Mouse (Mus musculus) cerebral cortex, adult 2 months (tissue): Measurements from ENCODE around the gene Tlk2.

Experiments
- WGBS: fragments of 180-500 bp; shearing (Covaris S2); methylation state at CpG from one replicate; pipeline ENCODE4 v1.1.7; 2018; 5-methylcytosine and 5-hydroxymethylcytosine counted together

Tlk2 gene

DNA sequence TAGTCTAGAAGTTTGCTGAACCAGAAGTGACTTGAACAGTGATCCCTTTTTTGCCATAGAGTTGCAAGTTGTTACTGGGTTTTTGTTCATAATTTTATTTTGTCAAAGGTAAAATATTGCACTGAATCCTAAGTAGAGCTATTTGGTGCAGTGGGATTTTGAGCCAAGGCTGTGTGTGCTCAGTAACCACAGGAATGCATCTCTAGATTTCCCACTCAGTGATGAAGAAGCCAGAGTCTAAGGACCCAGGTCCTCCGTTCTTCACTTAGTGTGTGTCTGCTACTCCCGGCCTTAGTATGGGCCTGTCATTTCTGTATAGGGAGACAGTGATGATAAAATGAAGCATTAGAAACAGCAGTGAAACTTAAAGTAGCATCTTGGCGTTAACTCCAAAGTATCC is 86.4 kb downstream of the Tlk2 start:
- 96% methylated on average over 3 of the region's 3 CpGs for WGBS

DNA sequence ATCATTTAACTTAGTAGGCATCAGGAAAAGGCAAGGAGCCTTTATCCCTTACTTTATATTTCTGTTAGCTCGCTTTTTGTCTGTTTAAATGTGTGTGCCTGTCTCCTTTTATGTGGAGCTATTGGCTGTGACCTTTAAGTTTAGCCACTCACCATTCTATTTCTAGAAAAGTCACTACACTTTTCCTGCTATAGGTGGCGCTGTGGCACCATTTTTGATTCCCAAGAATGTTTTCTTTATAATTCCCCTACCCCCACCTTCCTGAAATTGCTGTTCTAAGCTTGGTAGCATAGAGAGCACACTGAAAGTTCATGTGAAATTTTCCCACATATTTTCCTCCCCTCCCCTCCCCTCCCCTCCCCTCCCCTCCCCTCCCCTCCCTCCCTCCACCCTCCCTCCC is 91.5 kb downstream of the Tlk2 start:
- WGBS: 15% methylated on average over 2 of the region's 2 CpGs

DNA sequence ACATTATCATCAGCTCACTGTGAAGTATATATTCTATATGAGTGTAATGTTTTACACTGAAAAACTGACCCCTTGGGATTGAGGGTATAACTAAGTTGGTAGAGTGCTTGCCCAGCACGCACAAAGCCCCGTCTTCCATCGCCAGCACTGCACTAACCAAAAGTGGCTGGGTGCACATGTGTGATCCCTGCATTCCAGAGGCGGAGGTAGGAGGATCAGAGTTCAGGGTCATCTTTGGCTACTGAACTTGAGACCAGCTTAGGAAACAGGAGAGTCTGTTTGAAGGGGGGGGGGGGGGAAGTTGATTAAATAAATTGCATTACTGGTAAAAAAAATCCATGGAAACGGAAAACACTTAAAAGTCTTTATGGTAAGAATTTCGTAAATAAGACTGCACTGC is 101.8 kb downstream of the Tlk2 start:
- whole genome bisulfite sequencing: 93% methylated on average over 6 of the region's 6 CpGs

DNA sequence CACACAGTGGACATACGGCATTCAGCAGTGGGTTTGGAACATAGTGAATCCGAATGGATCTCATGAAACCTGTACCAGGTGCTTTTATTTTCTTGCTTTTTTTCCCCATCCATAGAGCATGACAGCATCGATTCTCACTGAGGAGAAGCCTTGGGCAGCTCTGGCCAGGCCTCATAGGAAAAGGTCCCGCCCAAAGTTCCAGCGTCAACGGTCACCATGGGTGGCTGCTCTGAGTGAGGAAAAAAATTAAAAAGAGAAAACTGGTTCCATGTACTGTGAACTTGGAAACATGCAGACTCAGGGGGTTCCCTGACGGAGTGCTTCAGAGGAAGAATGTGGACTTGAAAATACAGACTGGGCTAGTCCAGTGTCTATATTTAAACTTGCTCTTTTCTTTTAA is 102.7 kb downstream of the Tlk2 start:
- WGBS: 80% methylated on average over 7 of the region's 7 CpGs

DNA sequence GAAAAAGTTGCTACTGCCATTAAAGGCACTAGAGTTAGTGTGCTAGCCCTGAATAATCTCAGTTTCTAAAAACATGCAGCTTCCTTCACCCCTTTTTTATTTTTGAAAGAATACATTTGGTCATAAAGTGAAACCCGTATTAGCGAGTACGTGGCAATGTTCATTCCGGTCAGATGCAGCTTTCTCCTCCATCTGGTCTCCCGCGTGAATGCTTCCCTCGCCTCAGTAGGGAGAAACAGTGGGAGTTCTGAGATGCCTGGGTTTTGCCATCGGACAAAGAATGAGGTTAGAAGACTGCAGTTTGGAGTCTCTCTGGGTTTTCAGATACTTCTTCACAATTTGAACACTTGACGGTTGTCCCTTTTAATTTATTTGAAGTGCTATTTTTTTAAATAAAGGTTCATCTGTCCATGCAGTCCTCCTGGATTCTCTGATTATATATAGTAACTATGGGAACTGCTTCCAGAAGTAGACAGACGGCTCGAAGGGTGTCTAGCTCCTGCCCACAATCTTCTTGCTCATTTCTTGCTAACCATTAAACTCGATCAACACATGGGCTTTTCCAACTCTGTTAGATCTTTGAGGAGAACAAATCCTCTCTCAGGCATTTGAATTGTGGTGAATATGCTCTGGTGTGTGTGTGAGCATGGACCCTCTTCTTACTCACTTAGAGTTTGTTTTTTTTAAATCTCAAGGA is 103.3 kb downstream of the Tlk2 start:
- 51% methylated on average over 12 of the region's 12 CpGs for WGBS

DNA sequence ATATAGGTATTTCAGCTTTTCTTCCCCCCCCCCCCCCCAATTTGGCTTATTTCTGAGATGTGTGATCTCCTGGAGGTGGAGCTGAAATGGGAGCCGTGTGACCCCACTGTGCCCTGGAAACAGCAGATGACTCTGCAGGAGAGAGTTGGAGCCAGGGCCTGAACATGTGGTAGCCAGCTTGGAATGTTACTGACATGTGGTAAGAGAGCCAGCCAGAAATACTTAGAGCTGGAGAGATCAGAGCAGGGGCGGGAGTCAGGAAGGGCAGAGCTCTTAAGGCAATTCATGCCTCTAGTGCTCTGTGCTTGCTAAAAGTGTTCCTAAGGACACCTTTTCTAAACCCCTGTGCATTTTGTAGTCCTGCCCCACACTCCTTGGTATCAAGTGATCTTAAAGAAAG is 103.9 kb downstream of the Tlk2 start:
- 59% methylated on average over 2 of the region's 2 CpGs for WGBS

DNA sequence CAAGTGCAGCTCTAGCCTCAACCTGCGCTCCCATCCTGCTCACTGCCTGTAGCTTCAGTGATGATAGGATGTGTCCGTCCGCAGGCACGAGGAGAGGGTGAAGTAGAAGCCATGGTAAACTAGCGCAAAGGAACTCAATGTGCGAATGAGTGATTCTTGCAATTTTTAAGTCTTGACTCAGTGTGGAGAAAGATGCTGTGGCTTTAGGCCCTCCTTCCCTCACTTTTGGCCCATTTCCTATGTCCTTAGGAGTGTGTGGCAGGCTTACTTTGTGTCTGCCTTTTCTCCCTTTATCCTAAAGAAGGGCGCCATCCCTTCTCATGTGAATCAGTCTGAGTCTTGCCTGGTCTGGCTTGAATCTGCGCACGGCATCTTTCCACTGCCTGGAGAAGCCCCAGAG is 104.4 kb downstream of the Tlk2 start:
- WGBS: 88% methylated on average over 9 of the region's 9 CpGs

DNA sequence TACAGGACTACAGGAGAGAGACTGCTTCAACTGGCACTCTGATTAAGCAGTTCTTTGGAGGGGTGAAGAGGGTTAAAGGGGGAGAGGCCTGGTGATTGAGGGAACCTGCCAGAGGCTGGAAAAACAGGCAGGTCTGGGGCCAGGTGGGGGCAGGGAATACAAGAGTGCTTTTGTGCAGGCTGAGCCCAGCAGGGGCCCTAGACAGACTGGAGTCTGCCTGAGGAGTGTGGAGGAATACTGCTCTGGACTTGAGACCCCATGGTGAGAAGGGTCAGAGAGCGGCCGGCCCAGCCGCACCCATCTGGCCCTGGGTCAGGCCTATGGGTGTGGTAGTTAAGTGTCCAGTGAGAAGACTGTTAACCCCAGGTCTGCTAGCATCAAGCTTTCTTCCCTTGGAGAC is 107.1 kb downstream of the Tlk2 start:
- 67% methylated on average over 3 of the region's 3 CpGs for WGBS

DNA sequence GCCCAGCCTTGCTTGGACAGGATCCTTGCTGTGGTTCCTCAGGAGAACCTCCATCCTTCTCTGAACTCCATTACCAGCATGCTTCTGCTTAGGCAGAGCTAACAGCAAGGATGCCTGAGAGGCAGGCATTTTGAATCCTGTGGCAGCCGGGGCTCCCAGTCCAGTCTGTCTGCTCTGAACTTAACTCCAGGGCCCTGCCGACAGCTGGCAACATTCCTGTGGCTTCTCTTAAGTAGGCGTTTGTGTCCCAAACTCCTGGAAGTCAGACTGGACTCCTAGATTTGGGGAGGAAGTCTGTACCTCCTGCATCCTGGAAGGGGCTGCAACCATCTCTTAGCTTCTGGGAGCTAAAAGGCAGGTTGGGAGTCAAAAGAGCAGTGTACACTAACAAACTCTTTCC is 110.8 kb downstream of the Tlk2 start:
- 68% methylated on average over 3 of the region's 3 CpGs for WGBS

DNA sequence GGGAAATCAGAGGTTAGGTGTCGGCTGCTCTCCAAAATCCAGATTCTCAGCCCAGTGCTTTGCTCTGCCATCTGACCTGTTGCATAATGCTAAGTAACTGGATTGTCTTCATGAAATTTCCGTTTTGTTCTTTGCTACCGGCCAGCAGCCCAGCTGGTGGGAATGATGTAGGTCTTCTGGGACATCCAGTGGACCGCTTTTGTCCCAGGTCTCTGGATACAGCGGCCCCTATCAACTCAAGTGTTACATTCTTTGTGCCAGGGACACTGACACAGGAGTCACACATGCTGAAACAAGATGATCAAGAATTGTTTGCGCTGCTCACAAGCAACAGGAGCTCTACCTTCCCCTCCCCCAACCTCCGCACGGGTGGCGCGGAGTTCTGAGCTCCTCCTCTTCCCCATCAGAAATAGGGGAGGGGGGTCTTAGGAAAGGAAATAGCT is 113.1 kb downstream of the Tlk2 start:
- WGBS: 26% methylated on average over 10 of the region's 10 CpGs

DNA sequence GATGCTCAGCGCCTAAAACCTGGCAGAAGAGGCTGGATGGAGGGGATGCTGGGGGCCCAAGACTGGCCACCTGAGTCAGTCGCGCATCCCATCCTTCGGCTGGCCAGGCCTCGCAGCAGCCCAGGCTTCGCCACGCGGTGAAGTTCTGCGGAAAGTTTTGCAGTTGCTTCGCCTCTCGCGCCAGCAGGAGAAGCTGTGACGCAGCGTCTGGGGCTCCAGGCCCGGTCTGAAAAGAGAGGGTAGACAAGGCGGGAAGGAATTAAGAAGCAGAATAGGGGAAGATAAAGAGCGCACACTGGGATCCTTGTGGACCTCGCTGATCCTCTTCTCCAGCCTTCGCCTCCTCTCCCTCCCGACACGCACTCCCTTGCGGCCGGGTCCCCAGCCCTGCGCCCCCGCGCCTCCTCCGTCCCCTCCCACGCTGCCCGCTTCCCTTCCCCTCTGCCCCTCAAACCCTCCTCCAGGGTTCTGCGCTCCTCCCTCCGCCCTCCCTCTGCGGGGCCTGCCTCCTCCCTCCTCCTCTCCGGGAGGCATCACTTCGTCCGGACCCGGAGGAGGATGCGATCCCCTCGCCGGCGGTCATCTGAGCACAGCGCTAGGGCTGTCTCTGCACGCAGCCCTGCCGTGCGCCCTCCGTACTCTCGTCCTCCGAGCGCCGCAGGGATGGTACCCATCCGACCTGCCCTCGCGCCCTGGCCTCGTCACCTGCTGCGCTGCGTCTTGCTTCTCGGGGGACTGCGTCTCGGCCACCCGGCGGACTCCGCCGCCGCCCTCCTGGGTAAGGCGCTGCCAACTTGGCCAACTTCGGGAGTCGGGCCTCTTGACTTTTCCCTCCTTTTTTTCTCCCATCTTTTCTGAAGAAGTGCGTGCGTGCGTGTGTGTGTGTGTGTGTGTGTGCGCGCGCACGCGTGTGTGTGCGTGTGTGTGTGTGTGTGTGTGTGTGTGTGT is 113.8 kb downstream of the Tlk2 start, which contains the start of gene Mrc2:
Gene Mrc2, plus strand, starts transcription at position 520 of the 948 bp plus-strand sequence.
- WGBS: under 1% methylated on average over 74 of the region's 75 CpGs

DNA sequence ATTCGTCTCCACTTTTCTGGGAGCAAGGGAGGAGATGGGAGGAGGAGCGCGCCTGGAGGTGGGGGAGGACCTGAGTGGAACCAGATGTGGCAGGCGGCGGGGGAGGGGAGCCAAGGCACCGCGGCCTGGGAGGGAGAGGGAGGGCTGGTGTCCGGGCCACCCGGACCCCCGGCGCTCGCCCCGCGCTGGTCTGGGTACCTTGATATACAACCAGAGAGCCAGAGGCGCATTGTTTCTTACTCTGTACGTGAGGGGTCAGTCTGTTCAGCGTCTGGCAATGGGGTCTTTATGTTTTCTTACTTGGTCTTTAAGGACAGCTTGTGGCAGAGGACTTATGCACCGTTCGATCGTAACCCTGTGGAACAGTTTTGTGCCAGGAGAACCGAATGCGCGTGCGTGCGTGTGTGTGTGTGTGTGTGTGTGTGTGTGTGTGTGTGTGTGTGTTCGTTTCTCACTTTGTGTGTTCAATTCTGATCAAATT is 114.5 kb downstream of the Tlk2 start:
- 23% methylated on average over 26 of the region's 26 CpGs for WGBS

DNA sequence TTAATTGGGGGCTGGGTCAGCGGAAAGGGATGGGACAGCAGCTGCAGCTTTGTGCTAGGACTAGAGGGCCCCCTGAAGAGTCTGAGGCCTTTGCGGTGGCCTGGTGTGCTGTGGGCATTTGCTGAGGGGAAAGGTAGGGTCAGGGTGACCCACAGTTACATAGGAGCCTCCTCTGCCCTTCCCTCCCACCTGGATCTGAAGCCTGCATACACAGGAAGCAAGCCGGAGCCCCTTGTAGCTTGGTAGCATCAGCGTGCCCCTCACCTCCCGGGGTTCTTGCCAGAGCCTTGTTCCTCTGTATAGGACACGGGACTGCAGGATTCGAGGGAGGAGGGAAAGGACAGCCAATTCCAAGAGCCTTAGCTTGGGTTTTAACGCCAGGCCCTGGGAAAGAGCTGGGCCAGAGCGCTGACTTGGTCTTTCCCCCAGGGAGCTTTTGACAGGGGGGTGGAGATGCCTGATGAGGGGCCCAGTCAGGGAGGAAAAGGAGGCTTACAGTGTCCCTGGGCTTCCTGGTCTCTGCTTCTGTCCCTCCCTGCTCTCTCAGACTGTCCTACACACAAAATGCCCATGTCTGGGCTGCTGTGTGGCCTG is 115.4 kb downstream of the Tlk2 start:
- WGBS: 59% methylated on average over 9 of the region's 9 CpGs

DNA sequence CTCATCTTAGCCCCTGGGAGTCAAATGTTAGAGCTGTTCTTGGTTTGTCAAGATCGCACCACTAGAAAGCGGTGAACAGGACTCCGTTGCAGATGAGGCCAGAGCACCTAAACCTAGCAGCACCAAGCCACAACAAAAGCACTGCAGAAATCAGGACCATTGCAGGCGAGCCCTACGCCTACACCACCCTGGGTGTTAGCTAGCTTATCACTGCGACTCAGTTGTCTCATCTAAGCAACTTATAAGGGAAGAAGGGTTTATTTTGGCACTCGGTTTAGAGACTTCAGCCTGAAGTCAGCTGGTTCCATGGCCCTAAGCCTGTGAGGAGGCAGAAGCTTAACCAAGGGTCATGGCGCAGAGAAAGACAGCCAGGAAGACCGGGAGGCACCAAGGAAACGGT is 117.5 kb downstream of the Tlk2 start:
- WGBS: 83% methylated on average over 10 of the region's 10 CpGs

DNA sequence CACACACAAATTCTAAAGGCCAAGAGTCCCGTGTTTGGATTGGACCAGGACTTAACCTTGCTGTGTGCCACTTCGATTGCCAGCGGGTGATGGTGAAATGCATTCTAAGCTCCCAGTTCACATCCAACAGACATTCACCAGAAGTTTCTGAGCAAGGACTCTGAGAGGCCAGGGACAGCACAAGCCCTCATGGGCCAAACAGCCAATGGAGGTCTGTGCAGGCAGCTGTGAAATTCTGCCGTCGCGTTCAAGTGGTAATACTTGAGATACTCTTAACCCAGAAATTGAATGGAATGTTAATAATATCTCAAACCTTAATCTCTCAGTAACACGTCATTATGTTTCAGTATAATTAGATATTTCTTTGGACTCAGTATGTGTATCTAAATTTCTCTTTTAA is 131.6 kb downstream of the Tlk2 start:
- 93% methylated on average over 7 of the region's 7 CpGs for WGBS

DNA sequence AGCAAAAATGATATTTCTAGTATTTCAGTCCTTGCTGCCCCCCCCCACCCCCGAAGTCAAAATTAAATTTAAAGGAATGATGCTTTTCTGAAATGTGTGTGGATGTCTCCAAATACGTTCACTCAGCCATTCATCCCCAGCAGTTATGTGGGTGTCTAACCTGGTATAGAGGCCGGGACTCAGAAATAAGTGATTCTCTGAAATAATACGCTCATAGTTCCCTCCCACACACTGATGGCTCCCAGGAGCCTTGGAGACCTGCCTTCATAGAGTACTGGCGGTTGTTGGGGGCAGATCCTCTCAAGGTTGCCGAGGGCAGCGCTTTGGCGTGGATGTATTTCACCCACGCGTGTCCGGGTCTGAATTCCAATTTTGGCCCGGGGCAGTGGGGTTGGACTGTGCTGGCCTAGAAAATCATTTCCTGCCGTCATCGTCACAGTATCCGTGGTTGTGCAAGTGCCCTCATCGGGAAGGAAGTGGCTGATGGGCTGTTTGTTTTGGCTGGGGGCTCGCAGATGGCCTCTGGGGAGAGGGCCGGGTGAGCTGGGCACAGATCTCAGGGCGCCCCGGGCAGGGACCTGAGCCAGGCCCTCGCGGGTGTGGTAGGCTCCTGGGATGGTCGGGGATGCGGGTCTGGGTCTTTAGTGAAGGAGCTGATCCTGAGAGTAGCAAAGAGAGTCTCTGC is 132.8 kb downstream of the Tlk2 start:
- 60% methylated on average over 24 of the region's 24 CpGs for WGBS

DNA sequence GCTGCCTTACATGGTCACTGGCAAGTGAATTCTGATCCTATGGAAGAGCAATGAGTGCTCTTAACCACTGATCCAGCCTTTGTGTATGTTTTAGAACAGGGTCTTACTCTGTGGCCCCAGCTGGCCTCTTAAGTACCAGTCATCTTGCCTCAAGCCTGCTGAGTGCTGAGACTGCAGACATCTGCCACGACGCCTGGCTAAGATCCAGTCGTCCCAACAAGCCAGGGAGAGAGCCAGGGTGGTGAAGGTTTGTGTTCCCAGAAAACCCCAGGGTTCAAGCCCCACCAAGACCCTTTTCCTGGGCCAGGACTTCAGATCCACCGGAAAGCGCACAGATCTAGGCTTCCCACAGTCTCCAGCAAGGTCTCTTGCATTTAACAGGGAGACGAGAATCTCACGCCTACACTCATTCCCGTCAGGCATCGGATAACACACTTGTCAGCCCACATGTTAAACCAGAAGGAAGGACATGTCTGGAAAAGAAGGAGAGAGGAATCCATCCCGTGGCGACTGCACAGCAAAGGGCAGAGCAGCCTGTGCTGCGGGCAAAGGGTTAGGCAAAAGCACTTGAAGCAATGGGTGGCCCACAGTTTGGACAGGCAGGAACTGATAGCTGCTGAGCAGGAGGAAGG is 133.8 kb downstream of the Tlk2 start:
- WGBS: 46% methylated on average over 12 of the region's 12 CpGs

DNA sequence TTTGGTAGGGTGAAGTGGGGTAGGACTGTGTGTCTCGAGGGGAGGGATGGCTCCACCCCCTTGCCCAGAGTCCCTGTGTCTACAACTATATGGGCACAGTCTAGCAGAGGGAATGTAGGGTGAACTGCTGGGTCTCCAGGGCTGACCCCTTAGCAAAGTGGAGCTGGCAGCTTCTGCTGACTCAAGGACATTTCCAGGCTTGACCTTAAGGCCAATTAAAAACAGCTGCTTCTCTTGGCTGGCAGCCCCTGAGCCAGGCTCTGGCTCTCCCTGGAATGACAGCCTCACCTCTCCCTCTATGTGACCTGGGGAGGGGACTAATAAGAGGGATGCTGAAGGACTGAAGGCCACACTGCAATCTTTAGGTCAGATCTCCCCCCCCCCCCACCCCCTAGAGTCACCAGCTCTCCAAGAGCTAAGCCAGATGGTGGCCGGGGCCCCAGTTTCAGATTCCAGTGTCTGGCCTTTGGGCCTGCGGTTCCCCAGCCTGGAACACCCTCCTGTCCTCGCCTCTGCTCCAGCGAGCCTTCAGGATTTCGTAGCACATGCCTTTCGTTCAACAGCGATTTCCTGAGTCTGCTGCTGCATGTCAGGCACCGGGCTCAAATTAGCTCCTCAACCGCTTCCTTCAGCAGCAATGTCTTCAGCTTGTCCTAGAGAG is 134.5 kb downstream of the Tlk2 start:
- 33% methylated on average over 10 of the region's 10 CpGs for WGBS

DNA sequence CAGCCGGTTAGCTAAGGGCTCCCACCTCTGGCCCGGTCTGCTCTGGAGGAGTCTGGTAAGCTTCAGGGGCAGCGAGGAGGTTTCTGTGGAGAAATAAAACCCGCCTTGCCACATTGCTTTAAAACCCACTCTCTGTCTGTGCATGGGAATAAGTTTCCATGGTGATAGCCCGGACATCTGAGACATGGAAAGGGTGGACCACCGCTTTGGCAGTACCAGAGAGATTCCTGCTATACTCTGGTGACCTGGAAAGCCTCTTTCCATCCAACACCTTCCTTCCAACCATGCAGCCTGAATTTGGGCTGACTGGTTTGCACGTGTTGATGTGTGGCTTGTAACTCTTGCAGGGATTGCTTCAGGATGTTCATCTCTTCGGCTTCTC is 135.0 kb downstream of the Tlk2 start:
- 37% methylated on average over 8 of the region's 8 CpGs for WGBS

DNA sequence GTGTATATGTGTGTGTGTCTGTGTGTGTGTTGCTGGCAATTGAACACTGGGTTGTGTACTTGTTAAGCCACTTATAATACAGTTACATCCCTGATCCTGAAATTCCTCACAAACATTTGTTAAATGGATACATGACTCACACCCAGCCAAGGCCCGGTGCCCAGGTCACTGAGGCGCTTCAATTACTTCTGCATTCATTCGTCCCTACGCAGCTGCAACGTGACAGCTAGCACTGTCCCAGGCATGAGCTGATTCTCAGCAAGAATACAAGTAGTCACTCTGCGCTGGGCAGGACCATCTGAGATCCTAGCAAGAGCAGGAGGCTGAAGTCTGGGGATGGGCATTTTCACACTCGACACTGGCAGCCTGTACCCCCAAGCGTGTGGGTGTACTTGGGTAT is 136.7 kb downstream of the Tlk2 start:
- 80% methylated on average over 8 of the region's 8 CpGs for WGBS

DNA sequence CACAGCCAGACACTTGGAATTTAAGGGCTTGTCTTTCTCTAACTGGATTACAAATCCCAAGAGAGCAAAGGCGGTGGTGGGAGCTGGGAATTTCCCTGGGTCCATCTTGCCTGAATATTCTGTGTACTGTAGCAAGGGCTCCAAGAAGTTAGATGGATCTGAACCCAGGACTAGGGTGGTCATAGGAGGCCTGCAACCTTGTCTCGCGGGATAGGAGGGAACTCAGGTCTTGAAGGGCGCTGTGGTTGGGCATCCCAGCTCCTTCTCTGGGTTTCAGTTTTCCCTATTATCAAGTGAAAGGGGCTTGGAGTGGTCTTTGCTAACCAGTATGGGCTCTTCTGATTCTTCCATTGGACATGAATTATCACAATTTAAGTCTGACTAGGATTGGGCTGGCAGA is 137.5 kb downstream of the Tlk2 start:
- WGBS: 97% methylated on average over 4 of the region's 4 CpGs
